Mouse (Mus musculus) common myeloid progenitor, adult 5-6 weeks (primary cell): ENCODE measurements around the gene Lhb. TPM values are rescaled to one million over a fixed set of nuclear protein-coding genes. Genes with fewer than 3 reads are reported as not detected.
A peak's percentile ranks its signal among the peaks of the same experiment; 100 is the strongest.

Experiments
- ATAC-seq: replicated peaks from 2 replicates; pipeline ENCODE4 v1.8.0; 2016; ENCODE audit warnings: low read depth, mild to moderate bottlenecking, moderate TSS enrichment, inconsistent platforms; ENCODE audit not compliant: poor library complexity, severe bottlenecking
- total RNA-seq: library from RNA; stranded (forward); fragments of 200-1000, 187-1606 nt; gene quantifications from 2 replicates; pipeline ENCODE4 v1.2.3, GENCODE M21; 2017

Lhb gene
- total RNA-seq, 1 experiment from 2014 or later: not detected

GRCm38 (mm10) chr7:45467090-45467670 lies 46.6 kb downstream of the Lhb start:
- ATAC-seq: no peak

- ATAC-seq: peak; percentile 63
These were observed 50.2 kb downstream of the Lhb start for GRCm38 (mm10) chr7:45470869-45471268.

Other genes starting within 250 kb of the Lhb start
- not detected in 2 replicates for gene Gfy, start 241.3 kb upstream of the Lhb start, total RNA-seq
- gene Pth2, start 239.8 kb upstream of the Lhb start, total RNA-seq: not detected in 2 replicates
- gene Ccdc155, start 215.9 kb upstream of the Lhb start, total RNA-seq: 0.18 and 2.0 TPM in 2 replicates
- 6.7 and 17.4 TPM in 2 replicates for gene Dkkl1, start 208.7 kb upstream of the Lhb start, total RNA-seq
- gene Tead2, start 205.1 kb upstream of the Lhb start, total RNA-seq: 0.55 and 0.87 TPM in 2 replicates
- 28.9 and 41.4 TPM in 2 replicates for gene Cd37, start 181.7 kb upstream of the Lhb start, total RNA-seq
- gene Slc6a16, start 179.7 kb upstream of the Lhb start, total RNA-seq: not detected in 2 replicates
- gene Slc6a21, start 143.3 kb upstream of the Lhb start, total RNA-seq: not detected in 2 replicates
- gene Trpm4, start 87.0 kb upstream of the Lhb start, total RNA-seq: 3.1 and 3.4 TPM in 2 replicates
- gene Hrc, start 85.5 kb upstream of the Lhb start, total RNA-seq: 0.41 TPM in 1 of 2 replicates, not detected in the other
- gene Ppfia3, start 53.8 kb upstream of the Lhb start, total RNA-seq: not detected in 2 replicates
- gene Lin7b, start 50.2 kb upstream of the Lhb start, total RNA-seq: 1.9 TPM in 1 of 2 replicates, not detected in the other
- gene Snrnp70, start 25.1 kb upstream of the Lhb start, total RNA-seq: 451 and 564 TPM in 2 replicates
- gene Kcna7, start 15.2 kb upstream of the Lhb start, total RNA-seq: not detected in 2 replicates
- not detected in 2 replicates for gene Ntf5, start 7.1 kb upstream of the Lhb start, total RNA-seq
- gene Gys1, start 14.0 kb downstream of the Lhb start, total RNA-seq: 6.2 and 7.5 TPM in 2 replicates
- gene Ruvbl2, start 17.3 kb downstream of the Lhb start, total RNA-seq: 149 and 177 TPM in 2 replicates
- gene Ftl1, start 39.1 kb downstream of the Lhb start, total RNA-seq: 650 and 699 TPM in 2 replicates
- 34.0 and 35.6 TPM in 2 replicates for gene Bax, start 46.1 kb downstream of the Lhb start, total RNA-seq
- gene Tulp2, start 61.1 kb downstream of the Lhb start, total RNA-seq: not detected in 2 replicates
- gene Gm45808, start 66.0 kb downstream of the Lhb start, total RNA-seq: not detected in 2 replicates
- 11.8 and 13.4 TPM in 2 replicates for gene Dhdh, start 68.0 kb downstream of the Lhb start, total RNA-seq
- 296 and 342 TPM in 2 replicates for gene Nucb1, start 89.6 kb downstream of the Lhb start, total RNA-seq
- gene Ppp1r15a, start 105.4 kb downstream of the Lhb start, total RNA-seq: 122 and 193 TPM in 2 replicates
- not detected in 2 replicates for gene Plekha4, start 105.5 kb downstream of the Lhb start, total RNA-seq
- gene Hsd17b14, start 134.1 kb downstream of the Lhb start, total RNA-seq: not detected in 2 replicates
- 26.6 and 39.0 TPM in 2 replicates for gene Bcat2, start 149.3 kb downstream of the Lhb start, total RNA-seq
- gene Fgf21, start 194.7 kb downstream of the Lhb start, total RNA-seq: not detected in 2 replicates
- gene Fut1, start 196.5 kb downstream of the Lhb start, total RNA-seq: not detected in 2 replicates
- 1.0 TPM in 1 of 2 replicates, not detected in the other for gene Izumo1, start 201.0 kb downstream of the Lhb start, total RNA-seq
- not detected in 2 replicates for gene Rasip1, start 206.7 kb downstream of the Lhb start, total RNA-seq
- gene Mamstr, start 219.2 kb downstream of the Lhb start, total RNA-seq: under 0.01 TPM in 1 of 2 replicates, not detected in the other
- gene Fut2, start 245.6 kb downstream of the Lhb start, total RNA-seq: not detected in 2 replicates